8 mouse cellular contexts compared by ENCODE assay signal in genomic region chr2:91114781-91115577, GRCm38 (mm10). TPM values are rescaled to one million over a fixed set of nuclear protein-coding genes. Genes with fewer than 3 reads are reported as not detected.
A peak's percentile ranks its signal among the peaks of the same experiment; 100 is the strongest.
DNase-seq lines count a peak whose midpoint lies in the region; ATAC-seq and TF ChIP-seq lines count a peak whose summit lies in the region.

No protein-coding gene starts in this region.

- TF ChIP-seq CTCF in cortical plate, adult 2 months (IDR thresholded peaks at IDR 0.05; ENCODE audit: extremely low read depth, insufficient read depth, low read length), result peak; percentile 99

- DNase-seq in ZHBTc4 (ENCODE audit: low read depth, low spot score), result peak; percentile 96
- peak; percentile 95 for DNase-seq in gastrocnemius, postnatal 14 days
- DNase-seq in left cerebral cortex, postnatal 14 days (ENCODE audit: low spot score in 2 of 2), result peak; percentile 91 to 93
- peak; percentile 99 for DNase-seq in midbrain, embryonic 11.5 days (ENCODE audit: low spot score, missing footprints)
- DNase-seq in spleen, adult 18-20 months, result peak; percentile 38 to 64

- H3K36me3 ChIP-seq in intestine, embryonic 15.5 days, result no peaks in the 10 kb centered on the region
- no peaks in the 10 kb centered on the region for H3K36me3 ChIP-seq in midbrain, embryonic 11.5 days (ENCODE audit: control insufficient read depth, insufficient read depth, low read length)

- WGBS in intestine, embryonic 15.5 days, result 12% methylated on average over 42 of the region's 42 CpGs
- 5% methylated on average over 42 of the region's 42 CpGs for WGBS in midbrain, embryonic 11.5 days

- peak overlapping the region; percentile 91 for H3K4me2 ChIP-seq in intestine, embryonic 15.5 days (replicated peaks)
- H3K4me2 ChIP-seq in midbrain, embryonic 11.5 days, result peak overlapping the region; percentile 70

- no peaks in the 10 kb centered on the region for H3K27me3 ChIP-seq in intestine, embryonic 15.5 days (replicated peaks)
- H3K27me3 ChIP-seq in midbrain, embryonic 11.5 days (ENCODE audit: control insufficient read depth, insufficient read depth, low read length), result no peaks in the 10 kb centered on the region

- no peak overlapping the region for H3K4me3 ChIP-seq in cortical plate, adult 2 months (ENCODE audit: insufficient read depth, low read length)
- H3K4me3 ChIP-seq in intestine, embryonic 15.5 days (replicated peaks), result peak overlapping the region; percentile 49
- peak overlapping the region; percentile 31 for H3K4me3 ChIP-seq in midbrain, embryonic 11.5 days (ENCODE audit: low read depth, low read length)

- H3K9me3 ChIP-seq in intestine, embryonic 15.5 days, result no peaks in the 10 kb centered on the region
- no peaks in the 10 kb centered on the region for H3K9me3 ChIP-seq in midbrain, embryonic 11.5 days (ENCODE audit: control insufficient read depth, low read length)

- H3K27ac ChIP-seq in cortical plate, adult 2 months (ENCODE audit: insufficient read depth, low read length), result no peak overlapping the region
- H3K27ac ChIP-seq in intestine, embryonic 15.5 days, result no peak overlapping the region
- no peak overlapping the region for H3K27ac ChIP-seq in midbrain, embryonic 11.5 days (ENCODE audit: low read depth, low read length)

- ATAC-seq in intestine, embryonic 15.5 days, result peak; percentile 82
- ATAC-seq in midbrain, embryonic 11.5 days (ENCODE audit: low FRiP score), result peak; percentile 88
- ATAC-seq in erythroid progenitor cell, adult 5-6 weeks (replicated peaks; ENCODE audit: low FRiP score, poor library complexity, severe bottlenecking), result no peak

- H3K9ac ChIP-seq in intestine, embryonic 15.5 days, result peak overlapping the region; percentile 60
- H3K9ac ChIP-seq in midbrain, embryonic 11.5 days (ENCODE audit: low read length), result peak overlapping the region; percentile 47

- intact Hi-C loops in gastrocnemius, postnatal 14 days (cut with DNase I; ENCODE audit: low total_unique reads), result loop anchor here (5.0 kb wide), 1 partner anchor 77 kb away; no protein-coding TSS in a partner anchor
- intact Hi-C loops in left cerebral cortex, postnatal 14 days (cut with DNase I), result loop anchor here (10.0 kb wide), 1 partner anchor 120 kb away; the partner anchor contains the start of gene Ddb2

- H3K4me1 ChIP-seq in cortical plate, adult 2 months (ENCODE audit: control insufficient read depth, insufficient read depth, low read length), result no peaks in the 10 kb centered on the region
- H3K4me1 ChIP-seq in intestine, embryonic 15.5 days (replicated peaks), result peaks cover 4% of the 10 kb centered on the region
- H3K4me1 ChIP-seq in midbrain, embryonic 11.5 days (ENCODE audit: control insufficient read depth, insufficient read depth, low read length), result no peaks in the 10 kb centered on the region

- TF ChIP-seq POLR2A in cortical plate, adult 2 months (IDR thresholded peaks at IDR 0.05; ENCODE audit: extremely low read depth, insufficient read depth, low read length), result no peak

RNA-seq across cellular contexts. Expression of gene Mybpc3, which starts 3.0 kb away (rescaled TPM):
- polyA plus RNA-seq in cortical plate, adult 2 months (2012; rRNA removed), result 0.89 and 0.98 TPM in 2 replicates
- under 1 TPM in 1 of 2 experiments, not detected in 1; 0.09 TPM for total RNA-seq in gastrocnemius, postnatal 14 days (2021)
- 0.05 and 0.06 TPM in 2 replicates for polyA plus RNA-seq in intestine, embryonic 15.5 days (2015; fragmentation: Nextera tagmentation; extraction: Ambion mirVana)
- 1 to 10 TPM in 1 of 2 experiments, under 1 TPM in 1; 0.91 to 1.8 TPM for total RNA-seq in left cerebral cortex, postnatal 14 days (2021)
- not detected in 2 replicates for polyA plus RNA-seq in midbrain, embryonic 11.5 days (2014; fragmentation: Nextera tagmentation; extraction: Ambion mirVana)
- not detected in 2 replicates for total RNA-seq in erythroid progenitor cell, adult 5-6 weeks (2015; ENCODE audit: low replicate concordance)
- not detected in 2 replicates for total RNA-seq in erythroid progenitor cell, adult 5-6 weeks (2017; ENCODE audit: low replicate concordance)

RNA-seq across cellular contexts. Expression of gene Spi1, which starts 32.8 kb away (rescaled TPM):
- 9.3 and 10.6 TPM in 2 replicates for polyA plus RNA-seq in cortical plate, adult 2 months (2012; rRNA removed)
- 1 to 10 TPM; 1.5 to 2.1 TPM for total RNA-seq in gastrocnemius, postnatal 14 days (2021)
- polyA plus RNA-seq in intestine, embryonic 15.5 days (2015; fragmentation: Nextera tagmentation; extraction: Ambion mirVana), result 7.9 and 8.9 TPM in 2 replicates
- total RNA-seq in left cerebral cortex, postnatal 14 days (2021), result 1 to 10 TPM; 4.3 to 4.7 TPM
- 4.0 and 4.5 TPM in 2 replicates for polyA plus RNA-seq in midbrain, embryonic 11.5 days (2014; fragmentation: Nextera tagmentation; extraction: Ambion mirVana)
- 37.8 and 54.1 TPM in 2 replicates for total RNA-seq in erythroid progenitor cell, adult 5-6 weeks (2015; ENCODE audit: low replicate concordance)
- 21.9 and 31.9 TPM in 2 replicates for total RNA-seq in erythroid progenitor cell, adult 5-6 weeks (2017; ENCODE audit: low replicate concordance)

RNA-seq across cellular contexts. Expression of gene Slc39a13, which starts 44.8 kb away (rescaled TPM):
- polyA plus RNA-seq in cortical plate, adult 2 months (2012; rRNA removed), result 51.3 and 54.7 TPM in 2 replicates
- total RNA-seq in gastrocnemius, postnatal 14 days (2021), result 10 to 100 TPM; 21.7 to 25.9 TPM
- 26.5 and 32.4 TPM in 2 replicates for polyA plus RNA-seq in intestine, embryonic 15.5 days (2015; fragmentation: Nextera tagmentation; extraction: Ambion mirVana)
- 10 to 100 TPM; 26.2 to 32.9 TPM for total RNA-seq in left cerebral cortex, postnatal 14 days (2021)
- polyA plus RNA-seq in midbrain, embryonic 11.5 days (2014; fragmentation: Nextera tagmentation; extraction: Ambion mirVana), result 16.6 and 18.9 TPM in 2 replicates
- 3.8 and 11.2 TPM in 2 replicates for total RNA-seq in erythroid progenitor cell, adult 5-6 weeks (2015; ENCODE audit: low replicate concordance)
- total RNA-seq in erythroid progenitor cell, adult 5-6 weeks (2017; ENCODE audit: low replicate concordance), result 0.26 and 0.83 TPM in 2 replicates

Comparison
In these comparisons a context has a peak if more than half of its experiments do, and no peak if none do; other contexts are left out.
1. RNA of gene Spi1, which starts 32.8 kb away (total RNA-seq): 21.9 to 54.1 TPM in erythroid progenitor cell, adult 5-6 weeks; 4.3 to 4.7 TPM in left cerebral cortex, postnatal 14 days and 1.5 to 2.1 TPM in gastrocnemius, postnatal 14 days; every median in the first group is over 4 times any median in the second.
2. Peak in every context shown above with its lines, with median percentiles within 50 percentile points of each other: DNase-seq.